Mouse (Mus musculus): ENCODE data around the gene Gm8797. TPM values are rescaled to one million over a fixed set of nuclear protein-coding genes. Genes with fewer than 3 reads are reported as not detected.

The Gm8797 gene
- polyA plus RNA-seq (2015; fragmentation: Illumina TruSeq; extraction: RNeasy Lipid Tissue Mini Kit (QIAGEN cat#74804); ENCODE audit: insufficient read depth, low replicate concordance), result 0.87 TPM

GRCm38 (mm10) chr3:5750506-5750905 is at the start of gene Gm8797:
TSS of gene Gm8797 (plus strand) at chr3:5750806.

